Mouse (Mus musculus): ENCODE data around the gene Bclaf1. TPM values are rescaled to one million over a fixed set of nuclear protein-coding genes. Genes with fewer than 3 reads are reported as not detected.

Bclaf1 gene
- total RNA-seq, 2 experiments from 2014 or later = 70.5 to 218 TPM

DNA sequence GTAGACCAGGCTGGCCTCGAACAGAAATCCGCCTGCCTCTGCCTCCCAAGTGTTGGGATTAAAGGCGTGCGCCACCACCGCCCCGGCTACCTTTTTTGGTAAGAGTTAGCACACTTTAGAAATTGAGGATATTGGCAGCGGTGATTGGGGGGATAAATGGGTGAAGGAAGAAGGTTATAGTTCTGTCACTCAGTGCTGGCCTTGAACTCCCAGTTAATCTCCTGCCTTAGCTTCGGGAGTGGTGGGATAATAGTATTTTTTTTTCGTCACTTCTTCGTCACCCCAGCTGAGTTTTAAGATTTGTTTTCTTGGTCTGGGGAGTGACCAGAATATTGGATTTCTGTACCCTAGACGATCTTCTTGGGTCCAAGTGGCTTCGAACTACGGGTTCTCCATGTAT is 1.2 kb downstream of the Bclaf1 start:
- ATAC-seq (replicated peaks; ENCODE audit: low FRiP score, poor library complexity, severe bottlenecking) = no peak

DNA sequence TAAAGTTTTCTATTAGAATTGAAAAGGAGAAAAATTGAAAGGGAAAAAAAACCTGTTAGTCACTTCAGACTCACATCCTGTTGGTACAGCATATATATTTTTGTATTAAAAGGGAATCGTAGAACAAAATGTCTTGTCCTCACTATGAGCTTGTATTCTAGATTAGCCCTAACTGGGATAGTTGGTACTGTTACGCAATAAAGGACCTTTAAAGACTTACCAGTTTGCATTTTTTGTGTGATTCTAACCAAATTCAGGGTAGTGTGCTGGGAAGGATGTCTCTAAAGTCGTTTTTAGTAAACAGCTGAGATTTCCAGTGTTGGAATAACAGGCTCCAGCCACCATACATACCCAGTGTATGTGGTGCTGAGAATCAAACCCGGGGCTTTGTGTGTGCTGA is 1.7 kb downstream of the Bclaf1 start:
- no peak for ATAC-seq (replicated peaks; ENCODE audit: low FRiP score, poor library complexity, severe bottlenecking)

DNA sequence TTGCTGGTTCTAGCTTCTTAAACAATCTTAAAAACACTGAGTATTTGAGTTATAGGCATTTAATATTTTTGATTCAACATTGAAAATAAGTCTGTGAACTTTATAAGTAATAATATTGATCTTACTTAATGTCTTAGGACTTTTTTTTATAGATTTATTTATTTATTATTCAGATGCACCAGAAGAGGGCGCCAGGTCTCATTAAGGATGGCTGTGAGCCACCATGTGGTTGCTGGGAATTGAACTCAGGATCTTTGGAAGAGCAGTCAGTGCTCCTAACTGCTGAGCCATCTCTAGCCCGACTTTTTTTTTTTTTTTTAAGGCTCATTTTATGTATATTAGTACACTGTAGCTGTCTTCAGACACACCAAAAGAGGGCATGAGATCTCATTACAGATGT is 2.5 kb downstream of the Bclaf1 start:
- no peak for ATAC-seq (replicated peaks; ENCODE audit: low FRiP score, poor library complexity, severe bottlenecking)

DNA sequence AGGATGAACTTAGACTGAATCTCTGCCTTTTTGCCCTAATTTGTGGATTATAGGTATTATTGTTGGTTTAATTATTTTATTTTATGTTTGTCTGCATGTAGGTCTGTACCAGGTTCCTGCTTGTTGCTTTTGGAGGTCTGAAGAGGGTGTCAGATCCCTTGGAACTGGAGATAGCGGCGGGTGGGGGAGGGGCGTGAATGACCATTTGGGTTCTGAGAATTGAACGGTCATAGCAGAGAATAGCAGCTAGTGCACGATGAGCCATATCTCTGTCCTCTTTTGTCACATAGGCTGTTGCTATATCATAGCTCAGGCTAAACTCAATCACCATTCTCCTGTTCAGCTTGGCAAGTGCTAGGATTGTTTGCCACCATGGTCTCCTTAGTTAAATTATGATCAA is 5.2 kb downstream of the Bclaf1 start:
- ATAC-seq (replicated peaks; ENCODE audit: low FRiP score, poor library complexity, severe bottlenecking) = no peak

DNA sequence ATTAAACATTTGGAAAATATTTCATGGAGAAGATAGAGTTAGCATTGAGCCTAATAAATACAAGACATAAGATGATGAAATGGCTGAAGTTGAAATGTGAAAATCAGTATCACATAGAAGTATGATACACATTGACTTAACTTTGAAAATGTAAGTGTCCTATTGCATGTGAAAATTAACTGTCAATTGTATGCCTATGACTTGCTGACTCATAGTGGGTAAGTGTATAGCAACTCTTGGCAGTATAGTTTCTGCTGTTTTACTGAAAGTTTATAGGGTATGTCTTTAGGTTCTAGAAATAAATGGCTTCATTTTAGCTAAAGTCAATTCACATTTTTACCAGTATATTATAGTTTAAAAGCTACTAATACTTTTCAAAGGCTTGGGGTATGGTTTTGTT is 14.0 kb downstream of the Bclaf1 start:
- no peak for ATAC-seq (replicated peaks; ENCODE audit: low FRiP score, poor library complexity, severe bottlenecking)

DNA sequence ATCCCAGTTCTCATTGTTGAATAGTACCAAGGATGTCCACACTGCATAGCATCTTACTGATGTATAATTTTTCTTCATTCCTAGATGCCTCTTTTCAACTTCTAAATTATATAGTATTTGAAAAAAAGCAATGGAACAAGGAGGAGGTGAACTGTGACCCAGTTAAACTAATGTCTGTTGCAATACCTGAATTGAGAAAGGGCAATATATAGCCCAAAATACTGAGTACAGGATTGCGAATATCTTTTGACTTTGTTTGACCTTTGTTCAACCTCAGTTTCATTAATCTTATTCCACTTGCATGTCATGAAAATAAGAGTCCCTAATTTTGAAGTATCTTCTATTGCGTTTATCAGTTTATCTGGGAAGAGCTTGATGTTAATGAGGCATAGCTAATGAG is 19.0 kb downstream of the Bclaf1 start:
- ATAC-seq (replicated peaks; ENCODE audit: low FRiP score, poor library complexity, severe bottlenecking) = no peak

DNA sequence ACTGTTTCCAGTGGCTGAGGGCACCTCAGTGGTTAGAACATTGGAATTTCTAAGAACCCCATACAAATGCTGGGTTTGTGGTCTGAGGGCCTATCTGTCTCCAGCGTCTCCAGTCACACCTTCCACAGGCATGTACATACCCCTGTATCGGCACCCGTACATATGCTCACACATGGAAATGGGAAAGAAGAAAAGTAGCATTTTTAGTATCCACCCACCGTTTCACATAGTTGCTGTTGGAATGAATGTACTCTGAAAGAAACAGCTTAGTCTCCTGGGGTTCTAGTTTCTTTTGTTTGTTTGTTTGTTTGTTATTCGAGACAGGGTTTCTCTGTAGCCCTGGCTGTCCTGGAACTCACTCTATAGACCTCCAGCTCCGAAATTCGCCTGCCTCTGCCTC is 25.6 kb downstream of the Bclaf1 start:
- no peak for ATAC-seq (replicated peaks; ENCODE audit: low FRiP score, poor library complexity, severe bottlenecking)

DNA sequence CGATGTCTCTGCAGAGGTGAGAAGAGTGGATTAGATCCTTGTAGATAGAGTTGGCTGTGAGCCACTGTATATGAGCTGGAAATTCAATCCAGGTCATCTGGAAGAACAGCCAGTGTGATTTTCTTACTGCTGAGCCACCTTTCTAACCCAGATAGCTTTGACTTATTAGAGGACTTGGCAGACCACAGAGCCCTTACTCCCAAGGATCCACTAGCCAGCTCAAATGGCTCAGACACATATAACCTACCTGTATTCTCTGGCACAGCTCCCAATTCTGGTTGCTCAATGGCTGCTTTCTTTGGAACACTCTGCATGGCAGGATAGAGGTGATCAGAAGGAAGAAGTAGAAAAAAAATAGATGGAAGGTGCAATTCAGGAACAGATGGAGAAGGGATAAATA is 33.5 kb downstream of the Bclaf1 start:
- ATAC-seq (replicated peaks; ENCODE audit: low FRiP score, poor library complexity, severe bottlenecking) = no peak

DNA sequence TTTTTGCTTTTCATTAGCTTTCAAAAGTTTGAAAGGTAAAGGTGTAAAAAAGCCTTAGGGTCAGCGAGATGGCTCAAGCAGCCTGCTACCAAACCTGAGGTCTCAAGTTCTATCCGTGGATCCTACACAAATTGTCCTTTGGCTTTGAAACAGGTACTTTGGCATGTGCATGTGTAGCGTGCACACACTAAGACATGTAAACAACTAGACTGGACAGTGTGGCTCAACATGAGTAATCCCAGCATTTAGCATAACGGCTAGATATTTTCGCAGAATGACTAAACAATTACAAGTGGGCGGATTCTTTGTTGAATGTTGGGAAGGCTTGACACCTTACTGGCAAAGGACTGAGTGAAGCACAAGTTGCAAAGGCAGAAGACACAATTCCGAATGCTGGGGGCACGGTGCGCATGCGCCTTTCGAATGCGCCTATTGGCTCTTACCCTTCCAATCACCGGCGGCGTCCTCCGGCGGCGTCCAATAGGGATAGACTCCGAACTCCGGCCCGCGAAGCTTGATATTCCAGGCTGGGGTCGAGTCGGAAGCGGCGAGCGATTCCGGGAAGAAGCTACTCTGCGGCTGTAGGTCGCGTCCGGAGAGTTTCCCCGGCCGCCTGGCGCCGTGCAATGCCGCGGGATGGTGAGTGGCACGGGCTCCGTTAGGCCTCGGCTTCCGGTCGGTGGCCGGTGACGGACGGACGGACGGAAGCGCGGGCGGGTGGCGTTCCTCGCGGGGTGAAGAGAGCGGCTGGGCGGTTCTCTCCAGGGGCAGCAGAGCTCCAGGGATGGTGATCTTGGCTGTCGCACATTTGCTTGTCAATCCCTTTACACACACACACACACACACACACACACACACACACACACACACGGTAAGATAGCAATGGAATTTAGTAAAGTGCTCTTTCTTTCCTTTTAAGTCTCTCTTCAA is 35.3 kb downstream of the Bclaf1 start, which contains the start of gene Mtfr2:
Gene Mtfr2 (plus strand): TSS at position 486 of the 930 bp plus-strand sequence.
- peak; percentile 97 for ATAC-seq (replicated peaks; ENCODE audit: low FRiP score, poor library complexity, severe bottlenecking)

DNA sequence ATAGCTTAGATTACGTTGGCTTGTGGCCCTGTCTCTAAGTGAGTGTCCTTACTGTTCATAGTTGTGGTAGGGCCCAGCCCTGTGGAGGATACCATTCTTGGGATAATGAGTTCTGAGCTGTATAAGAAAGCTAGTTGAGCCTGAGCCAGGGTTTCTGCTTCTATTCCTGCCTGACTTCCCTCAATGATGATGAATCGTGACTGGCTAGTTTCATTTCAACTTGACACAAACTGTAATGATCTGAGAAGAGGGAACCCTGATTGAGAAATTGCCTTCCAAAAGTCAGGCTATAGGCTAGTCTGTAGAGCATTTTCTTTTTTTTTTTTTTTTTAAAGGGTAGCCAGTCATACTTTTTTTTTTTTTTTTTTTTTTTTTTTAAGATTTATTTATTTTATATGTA is 36.6 kb downstream of the Bclaf1 start:
- no peak for ATAC-seq (replicated peaks; ENCODE audit: low FRiP score, poor library complexity, severe bottlenecking)

DNA sequence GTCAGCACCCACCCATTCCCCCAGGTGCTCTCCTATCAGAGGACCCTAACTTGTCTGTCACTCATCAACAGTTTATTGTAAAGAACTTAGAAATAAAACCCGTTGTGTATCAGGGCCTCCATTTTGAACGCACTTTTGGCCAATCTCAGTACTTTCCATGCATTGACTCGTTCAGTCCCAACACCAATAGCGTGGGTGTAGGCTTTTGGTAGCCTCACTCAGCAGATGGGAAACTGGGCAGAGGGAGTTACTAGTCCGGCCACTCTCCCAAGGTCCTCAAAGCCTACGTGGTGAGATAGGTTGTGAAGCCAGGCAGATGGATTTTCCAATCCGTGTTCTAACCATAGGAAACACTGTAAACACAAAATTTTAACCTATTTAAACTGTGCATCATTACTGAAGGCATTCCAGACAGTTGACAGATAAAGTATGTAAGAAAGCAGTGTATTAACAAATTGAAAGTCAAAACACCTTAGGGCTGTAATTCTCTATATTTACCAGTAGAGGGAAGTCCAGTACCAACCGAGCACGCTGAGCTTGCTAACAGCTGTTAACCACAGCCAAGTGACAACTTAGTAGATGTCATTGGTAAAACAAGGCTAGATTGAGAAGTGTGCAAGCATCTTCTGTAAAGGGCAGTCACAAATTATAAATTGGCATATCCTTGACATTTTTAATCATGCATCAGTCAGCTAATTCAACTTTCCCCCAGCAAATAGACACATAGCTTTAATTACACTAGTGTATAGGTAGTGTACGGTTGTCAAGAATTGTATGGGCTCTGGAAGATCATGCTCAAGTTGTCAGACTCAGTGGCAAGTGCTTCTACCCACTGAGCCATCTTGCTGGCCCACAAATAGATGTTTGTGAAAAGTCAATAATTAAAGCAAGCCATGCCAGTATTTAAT is 49.5 kb downstream of the Bclaf1 start:
- ATAC-seq (replicated peaks; ENCODE audit: low FRiP score, poor library complexity, severe bottlenecking) = peak; percentile 72; the same call in 1 of the 2 replicates

DNA sequence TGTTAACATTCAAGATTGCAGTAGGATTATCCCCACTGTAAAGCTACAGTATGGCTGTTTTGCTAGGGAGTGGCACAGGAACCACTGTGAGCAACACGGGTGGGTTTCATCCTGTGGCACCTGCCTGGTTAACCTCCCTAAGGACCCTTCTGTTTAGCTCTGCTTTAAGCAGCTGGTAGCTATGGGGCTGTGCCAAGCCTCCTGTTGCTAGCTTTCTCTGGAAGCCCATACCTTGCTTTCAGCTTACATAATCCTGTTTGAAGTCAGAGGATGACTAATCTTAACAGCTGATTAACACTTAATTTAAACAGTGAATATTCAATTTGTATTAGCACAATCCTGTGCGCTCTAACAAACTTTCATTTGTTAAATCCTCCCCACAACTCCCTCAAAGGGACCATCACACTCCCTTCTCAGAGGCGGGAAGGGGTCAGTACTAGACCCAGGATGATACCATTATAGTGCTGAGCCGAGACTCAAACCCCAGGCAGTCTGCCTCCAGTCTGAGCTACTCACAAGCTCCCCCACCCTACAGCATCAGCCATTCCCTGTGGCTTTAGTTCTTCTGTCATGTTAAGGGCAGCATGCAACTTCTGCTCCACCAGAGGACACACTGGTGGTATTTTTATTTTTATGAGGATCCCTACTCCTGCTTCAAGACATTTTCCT is 50.3 kb downstream of the Bclaf1 start:
- ATAC-seq (replicated peaks; ENCODE audit: low FRiP score, poor library complexity, severe bottlenecking) = no peak

DNA sequence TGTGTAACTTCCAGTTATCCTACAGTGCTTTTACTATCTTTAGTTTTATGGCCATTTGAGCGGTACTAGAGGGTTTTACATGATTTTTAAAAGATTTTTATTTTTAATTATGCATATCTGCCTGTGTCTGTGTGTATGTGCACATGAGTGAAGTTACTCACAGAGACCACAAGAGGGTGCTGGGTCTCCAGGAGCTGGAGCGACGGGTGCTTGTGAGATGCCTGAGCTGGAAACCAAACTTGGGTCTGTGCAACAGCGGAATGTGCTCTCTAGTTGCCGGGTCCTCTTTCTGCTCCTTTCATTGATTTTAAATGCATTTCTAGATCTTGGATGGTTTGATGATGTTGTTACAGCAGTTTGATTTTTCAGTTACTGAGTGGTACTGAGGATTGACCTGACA is 59.8 kb downstream of the Bclaf1 start:
- no peak for ATAC-seq (replicated peaks; ENCODE audit: low FRiP score, poor library complexity, severe bottlenecking)

DNA sequence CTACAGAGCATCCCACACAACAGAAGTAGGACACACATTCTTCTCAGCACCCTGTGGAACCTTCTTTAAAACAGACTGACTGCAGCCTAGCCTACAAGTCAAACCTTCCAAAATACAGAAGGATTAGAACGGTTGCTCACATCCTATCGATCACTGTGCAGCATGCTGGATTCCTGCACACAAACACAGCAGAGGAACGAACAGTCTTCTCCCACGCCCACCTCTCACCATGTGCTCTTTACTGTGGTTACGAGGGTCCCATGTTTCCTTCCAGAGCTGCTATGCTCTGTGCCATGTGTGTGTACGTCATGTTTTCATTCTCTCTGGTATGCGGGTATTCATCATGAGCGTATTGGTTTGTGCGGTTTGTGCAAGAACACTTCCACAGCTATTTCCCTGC is 65.4 kb downstream of the Bclaf1 start:
- ATAC-seq (replicated peaks; ENCODE audit: low FRiP score, poor library complexity, severe bottlenecking) = no peak

DNA sequence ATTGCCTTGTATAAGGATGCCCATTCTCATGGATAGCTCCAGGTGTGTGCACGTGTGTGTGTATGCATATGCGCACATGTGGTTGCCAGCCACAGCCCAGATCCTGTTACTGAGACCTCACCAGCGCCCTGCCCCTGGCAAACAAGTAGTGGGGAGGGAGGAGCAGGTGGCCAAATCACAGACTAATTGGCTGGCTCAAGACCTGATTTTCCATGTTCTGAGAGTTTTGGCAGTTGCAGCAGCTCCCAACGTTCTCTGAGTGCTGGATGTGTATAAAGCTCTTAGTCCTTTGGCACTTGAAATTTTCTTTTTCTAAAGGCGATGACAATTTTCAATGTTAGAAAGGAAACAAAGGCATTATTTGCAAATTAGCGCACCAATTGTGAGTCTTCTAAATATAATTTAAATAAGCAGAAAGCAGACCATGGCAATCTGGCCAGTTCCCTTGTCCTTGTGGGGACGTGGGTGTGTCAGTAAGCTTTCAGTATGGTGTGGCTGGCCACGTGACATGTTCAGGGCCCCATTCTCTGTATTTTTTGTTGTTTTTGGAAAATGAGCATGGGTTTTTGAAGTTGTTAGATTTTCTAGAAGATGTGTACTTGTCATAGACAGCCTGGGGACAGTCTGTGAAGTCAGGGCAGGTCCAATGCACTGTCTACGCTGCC is 66.9 kb downstream of the Bclaf1 start:
- ATAC-seq (replicated peaks; ENCODE audit: low FRiP score, poor library complexity, severe bottlenecking) = no peak

DNA sequence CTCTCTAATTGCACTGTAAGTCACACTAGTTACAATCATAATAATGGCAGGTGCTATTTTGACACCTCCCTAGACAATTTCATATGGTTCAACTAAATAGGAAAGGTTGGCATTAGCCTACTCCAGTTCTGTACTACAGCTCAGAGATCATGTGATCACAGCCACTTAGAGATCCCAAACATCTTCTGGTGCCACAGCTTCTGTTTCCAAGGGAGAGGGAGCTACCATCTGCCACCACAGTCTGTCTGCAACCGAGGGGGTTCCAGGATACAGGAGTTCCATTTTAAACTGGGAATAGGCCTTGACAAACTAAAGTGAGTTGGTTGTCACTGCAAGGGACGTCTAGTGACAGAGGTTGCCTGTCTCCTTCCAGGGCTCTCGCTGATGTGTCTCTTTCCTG is 68.5 kb downstream of the Bclaf1 start:
- ATAC-seq (replicated peaks; ENCODE audit: low FRiP score, poor library complexity, severe bottlenecking) = no peak

DNA sequence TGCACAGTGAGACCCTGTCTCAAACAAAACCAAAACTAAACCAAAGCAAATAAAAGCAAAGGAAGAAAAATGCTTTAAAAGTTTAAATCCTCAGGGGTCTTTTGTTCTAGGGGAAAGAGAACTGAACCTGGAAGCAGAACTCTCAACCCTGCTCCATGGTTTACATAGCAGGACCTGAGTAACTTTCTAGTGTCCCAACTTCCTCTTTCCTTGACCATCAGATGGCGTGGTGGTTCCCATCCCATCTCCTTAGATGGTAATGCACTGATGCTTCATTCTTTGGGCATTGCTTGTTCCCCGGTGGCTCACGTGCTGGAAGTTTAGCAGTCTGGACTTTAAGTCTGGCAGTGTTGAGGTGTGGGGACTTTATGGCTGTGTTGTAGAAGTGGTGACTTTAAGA is 69.1 kb downstream of the Bclaf1 start:
- no peak for ATAC-seq (replicated peaks; ENCODE audit: low FRiP score, poor library complexity, severe bottlenecking)

DNA sequence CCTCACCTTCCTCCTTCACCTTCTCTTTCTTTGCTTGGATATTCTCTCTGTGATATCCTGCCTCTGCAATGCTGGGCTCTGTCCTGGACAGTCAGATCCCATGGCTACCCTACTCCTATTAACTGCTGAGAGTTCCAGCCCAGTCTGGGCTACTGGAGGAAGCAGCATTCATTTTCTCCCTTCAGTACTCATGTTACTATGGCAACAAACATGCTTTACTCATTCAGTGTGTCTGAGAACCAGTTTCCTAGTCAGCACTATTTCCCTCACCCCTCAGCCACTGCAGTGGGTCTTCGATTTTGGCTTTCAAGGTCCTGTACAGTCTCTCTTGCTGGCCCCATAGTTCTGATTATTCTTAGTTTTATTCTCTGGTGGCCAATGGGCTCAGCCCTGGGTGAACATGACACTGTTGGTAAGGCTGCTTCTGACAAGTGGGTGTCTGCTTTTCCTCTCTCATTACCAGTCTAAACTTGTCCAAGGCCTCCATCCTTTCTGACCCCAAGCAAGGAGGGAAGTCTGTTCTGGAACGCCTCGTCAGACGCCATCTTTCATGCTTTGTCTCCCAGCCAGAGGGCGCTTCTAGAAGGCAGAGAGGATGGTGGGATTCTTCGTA is 70.6 kb downstream of the Bclaf1 start:
- no peak for ATAC-seq (replicated peaks; ENCODE audit: low FRiP score, poor library complexity, severe bottlenecking)

DNA sequence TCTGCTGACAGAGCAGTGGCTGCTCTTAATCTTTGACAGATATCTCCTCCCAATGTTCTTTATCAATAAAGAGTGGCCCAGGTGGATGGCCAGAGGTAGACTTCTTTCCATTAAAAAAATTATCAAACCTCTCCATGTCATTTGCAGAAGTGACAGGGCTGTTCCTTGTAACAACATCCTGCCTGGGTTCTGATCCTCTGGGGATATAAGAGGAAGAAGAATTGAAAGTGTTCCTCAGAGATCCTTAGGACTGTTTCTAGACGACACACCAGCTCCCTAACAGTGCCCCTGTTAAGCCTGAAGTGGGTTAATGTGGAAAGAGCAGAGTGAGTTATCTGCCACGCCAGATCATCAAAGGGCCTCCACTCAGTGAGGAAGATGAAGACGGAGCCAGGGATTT is 78.3 kb downstream of the Bclaf1 start:
- no peak for ATAC-seq (replicated peaks; ENCODE audit: low FRiP score, poor library complexity, severe bottlenecking)

Measured in erythroblast, adult 5-6 weeks (primary cell).